Mouse (Mus musculus) heart, embryonic 14.5 days (tissue): ENCODE measurements at regions not wholly inside any gene's neighbourhood (a gene's known extent, or its start where the extent isn't known, plus 50 kb on each side); places are given as distances from the start of the nearest gene placed in this dataset.

Source experiments
- ATAC-seq: fragments of 200-750 bp; cut with Nextera tagmentation; 2 replicates; pipeline ENCODE4 v1.8.0; 2017; ENCODE audit warnings: low read depth, moderate TSS enrichment; ENCODE audit not compliant: insufficient number of reproducible peaks, insufficient read depth, low FRiP score
- H3K27ac ChIP-seq, 2 experiments: fragments of 200-500 bp in 1 of 2; fragments of 300-500 bp in 1 of 2; sonication (generic) in 1 of 2; replicated peaks in 1 of 2; 2 replicates each; pipeline ENCODE4 v1.5.1; 2012 to 2014; ENCODE audit warnings: low read depth in 2 of 2, low read length in 2 of 2, control low read depth in 1 of 2, mild to moderate bottlenecking in 1 of 2, mixed read lengths in 1 of 2; ENCODE audit not compliant: control insufficient read depth in 1 of 2, insufficient read depth in 1 of 2
- H3K27me3 ChIP-seq: fragments of 300-500 bp; sonication (generic); 2 replicates; pipeline ENCODE4 v1.6.1; 2014; ENCODE audit warnings: mild to moderate bottlenecking, low read length, control low read depth; ENCODE audit not compliant: control insufficient read depth, insufficient read depth
- H3K36me3 ChIP-seq: fragments of 300-500 bp; sonication (generic); 2 replicates; pipeline ENCODE4 v1.6.1; 2014; ENCODE audit warnings: mild to moderate bottlenecking, control low read depth, low read length, mixed read lengths; ENCODE audit not compliant: control insufficient read depth, insufficient read depth
- H3K4me1 ChIP-seq, 2 experiments: fragments of 200-500 bp in 1 of 2; fragments of 300-500 bp in 1 of 2; sonication (generic) in 1 of 2; 2 replicates each; pipeline ENCODE4 v1.6.1; 2012 to 2014; ENCODE audit warnings: low read length in 2 of 2, control low read depth in 1 of 2, mixed read lengths in 1 of 2; ENCODE audit not compliant: control insufficient read depth in 2 of 2, insufficient read depth in 2 of 2
- H3K4me2 ChIP-seq: fragments of 300-500 bp; sonication (generic); 2 replicates; pipeline ENCODE4 v1.6.1; 2014; ENCODE audit warnings: mild to moderate bottlenecking, low read length
- H3K4me3 ChIP-seq, 2 experiments: fragments of 200-500 bp in 1 of 2; fragments of 300-500 bp in 1 of 2; sonication (generic) in 1 of 2; 2 replicates each; pipeline ENCODE4 v1.5.1; 2012 to 2014; ENCODE audit warnings: low read length in 2 of 2, mild to moderate bottlenecking in 2 of 2, control low read depth in 1 of 2, low read depth in 1 of 2, moderate library complexity in 1 of 2; ENCODE audit not compliant: control insufficient read depth in 1 of 2, insufficient read depth in 1 of 2
- H3K9ac ChIP-seq: fragments of 300-500 bp; sonication (generic); 2 replicates; pipeline ENCODE4 v1.6.1; 2014; ENCODE audit warnings: mild to moderate bottlenecking, low read length
- H3K9me3 ChIP-seq: fragments of 300-500 bp; sonication (generic); 2 replicates; pipeline ENCODE4 v1.6.1; 2016; ENCODE audit warnings: low read length, control low read depth; ENCODE audit not compliant: control insufficient read depth
- WGBS: fragments of 180-500 bp; shearing (Covaris S2); extraction: QIAGEN DNeasy Blood & Tissue Kit; methylation state at CpG from one replicate; pipeline ENCODE4 v1.1.7; 2014; 5-methylcytosine and 5-hydroxymethylcytosine counted together

GRCm38 (mm10) chr1:163146641-163147040 is 61.2 kb upstream of the Mroh9 start:
- H3K4me3 ChIP-seq: no peak overlapping the region
- H3K27ac ChIP-seq: no peak overlapping the region
- no peak overlapping the region for H3K4me2 ChIP-seq
- H3K4me1 ChIP-seq: no peaks in the 10 kb centered on the region
- ATAC-seq: no peak
- no peaks in the 10 kb centered on the region for H3K36me3 ChIP-seq
- H3K9ac ChIP-seq: no peak overlapping the region
- no peaks in the 10 kb centered on the region for H3K27me3 ChIP-seq
- 78% methylated on average over 1 of the region's 1 CpGs for WGBS
- H3K9me3 ChIP-seq: no peaks in the 10 kb centered on the region

DNA sequence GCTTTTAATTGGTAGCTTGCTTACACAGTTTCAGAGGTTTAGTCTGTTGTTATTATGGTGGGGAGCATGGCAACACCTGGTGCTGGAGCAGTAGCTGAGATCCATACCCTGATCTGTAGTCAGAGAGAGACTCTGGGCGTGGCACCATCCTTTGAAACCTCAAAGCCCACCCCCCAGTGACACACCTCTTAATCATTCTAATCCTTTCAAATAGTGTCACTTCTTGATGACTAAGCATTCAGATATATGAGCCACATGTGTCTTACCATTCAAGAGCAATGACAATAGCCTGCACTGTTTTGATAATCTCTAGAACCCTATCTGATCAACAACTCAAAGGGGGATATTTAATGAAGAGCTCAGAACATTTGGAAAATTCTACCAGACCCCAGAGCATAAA is 57.6 kb upstream of the Mroh9 start:
- Histone ChIP-seq H3K9ac (no peak overlapping the region), H3K4me1 (no peaks in the 10 kb centered on the region), H3K27me3 (no peaks in the 10 kb centered on the region), H3K4me3 (no peak overlapping the region), H3K4me2 (no peak overlapping the region), H3K27ac (no peak overlapping the region), H3K36me3 (no peaks in the 10 kb centered on the region), H3K9me3 (no peaks in the 10 kb centered on the region)
- 72% methylated on average over 1 of the region's 1 CpGs for WGBS
- ATAC-seq: no peak

- Histone ChIP-seq H3K27me3 (no peaks in the 10 kb centered on the region), H3K36me3 (no peaks in the 10 kb centered on the region), H3K4me2 (no peak overlapping the region), H3K9ac (no peak overlapping the region), H3K27ac (no peak overlapping the region), H3K9me3 (no peaks in the 10 kb centered on the region), H3K4me3 (no peak overlapping the region), H3K4me1 (no peaks in the 10 kb centered on the region)
- ATAC-seq: no peak
- 75% methylated on average over 1 of the region's 1 CpGs for WGBS
These were observed 56.0 kb upstream of the Mroh9 start for GRCm38 (mm10) chr1:163141471-163141870.

DNA sequence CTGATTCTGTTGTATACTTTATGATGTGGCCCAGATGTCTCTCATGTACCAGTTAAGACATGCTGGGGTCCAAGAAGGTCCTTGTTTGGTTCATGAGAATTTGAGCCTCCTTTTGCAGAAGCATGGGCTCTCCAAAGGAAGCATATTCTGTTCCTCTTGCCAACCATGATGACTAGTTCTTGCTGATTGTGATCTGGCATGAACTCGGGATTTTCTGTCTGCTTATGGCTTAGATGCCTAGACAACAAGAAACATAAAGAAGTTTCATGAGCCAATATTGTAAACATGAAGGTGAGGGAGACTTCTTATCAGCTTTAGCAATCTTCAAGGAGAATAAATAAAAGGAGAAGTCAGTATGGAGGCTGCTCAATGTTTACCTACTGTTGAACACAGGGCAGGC is 52.7 kb upstream of the Mroh9 start:
- no peak overlapping the region for H3K4me2 ChIP-seq
- H3K4me3 ChIP-seq: no peak overlapping the region
- H3K36me3 ChIP-seq: no peaks in the 10 kb centered on the region
- no peak for ATAC-seq
- H3K9ac ChIP-seq: no peak overlapping the region
- H3K9me3 ChIP-seq: no peaks in the 10 kb centered on the region
- H3K4me1 ChIP-seq: no peaks in the 10 kb centered on the region
- no peak overlapping the region for H3K27ac ChIP-seq
- no peaks in the 10 kb centered on the region for H3K27me3 ChIP-seq
- 33% methylated on average over 1 of the region's 1 CpGs for WGBS
